Mouse (Mus musculus) embryonic fibroblast, embryonic 13.5 days (primary cell): ENCODE data around the gene Micu2. TPM values are rescaled to one million over a fixed set of nuclear protein-coding genes. Genes with fewer than 3 reads are reported as not detected.
"Not testable (repeated sequence)": the region's sequence is repeated elsewhere in the genome, so short reads cannot be mapped to it uniquely, and the experiment has no call there.

Experiments
- H3K27ac ChIP-seq: 2 replicates; pipeline ENCODE4 v1.5.1; 2012; ENCODE audit warnings: low read length, control low read depth, inconsistent platforms; ENCODE audit not compliant: insufficient read depth
- H3K4me1 ChIP-seq: 2 replicates; pipeline ENCODE4 v1.6.1; 2011; ENCODE audit warnings: low read length; ENCODE audit not compliant: control insufficient read depth, insufficient read depth
- H3K4me3 ChIP-seq: 2 replicates; pipeline ENCODE4 v1.5.1; 2011; ENCODE audit warnings: mild to moderate bottlenecking, control low read depth, low read length; ENCODE audit not compliant: insufficient read depth
- CTCF ChIP-seq: IDR thresholded peaks from 2 replicates; pipeline ENCODE4 v1.5.1; 2011; ENCODE audit warnings: mild to moderate bottlenecking, control low read depth, low read length, moderate library complexity, borderline replicate concordance; ENCODE audit not compliant: insufficient read depth
- POLR2A ChIP-seq: IDR thresholded peaks from 2 replicates; pipeline ENCODE4 v1.6.1; 2011; ENCODE audit warnings: low read depth, mild to moderate bottlenecking, control low read depth, low read length, moderate library complexity
- polyA plus RNA-seq: library from polyadenylated mRNA; stranded (reverse); fragments of >200 nt; gene quantifications from 2 replicates; pipeline ENCODE4 v1.2.4, GENCODE M21; 2011; ENCODE audit warnings: low read depth; ENCODE audit not compliant: missing spikeins, insufficient read length

The Micu2 gene
- polyA plus RNA-seq, 1 experiment, result 91.3 TPM

DNA sequence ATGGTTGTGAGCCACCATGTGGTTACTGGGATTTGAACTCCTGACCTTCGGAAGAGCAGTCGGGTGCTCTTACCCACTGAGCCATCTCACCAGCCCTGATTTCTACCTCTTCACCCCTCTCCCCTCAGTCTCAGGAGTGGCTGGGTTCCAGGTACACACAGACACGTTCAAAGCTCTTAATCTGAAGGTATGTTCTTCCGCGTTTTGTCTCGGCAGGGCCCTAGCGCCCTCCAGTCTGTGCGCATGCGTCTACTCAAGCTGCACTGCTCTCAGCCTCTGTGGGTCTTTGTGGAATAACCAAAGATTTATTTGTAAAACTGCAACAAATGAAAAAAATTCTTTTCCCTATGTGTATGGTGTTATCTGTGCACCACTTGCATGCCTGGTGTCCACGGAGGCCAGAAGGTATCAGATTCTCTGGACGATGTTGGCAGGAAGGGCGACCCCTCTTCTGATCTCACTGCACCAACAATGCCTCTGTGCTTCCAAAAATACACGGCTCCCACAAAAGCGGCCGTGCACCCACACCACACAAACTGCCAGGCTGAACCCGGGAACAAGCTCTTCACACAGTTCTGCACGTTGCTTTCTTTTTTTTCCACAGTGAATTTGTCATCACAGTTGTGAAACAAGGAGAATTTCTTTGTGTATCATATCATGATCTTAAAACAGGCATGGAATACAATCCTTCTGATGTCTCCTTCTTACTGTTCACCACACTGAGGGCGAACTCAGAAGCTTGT is 78.3 kb downstream of the Micu2 start:
- TF ChIP-seq POLR2A (no peak), CTCF (no peak)
- no peaks in the 10 kb centered on the region for H3K4me1 ChIP-seq
- no peak overlapping the region for H3K27ac ChIP-seq
- H3K4me3 ChIP-seq, result no peak overlapping the region

DNA sequence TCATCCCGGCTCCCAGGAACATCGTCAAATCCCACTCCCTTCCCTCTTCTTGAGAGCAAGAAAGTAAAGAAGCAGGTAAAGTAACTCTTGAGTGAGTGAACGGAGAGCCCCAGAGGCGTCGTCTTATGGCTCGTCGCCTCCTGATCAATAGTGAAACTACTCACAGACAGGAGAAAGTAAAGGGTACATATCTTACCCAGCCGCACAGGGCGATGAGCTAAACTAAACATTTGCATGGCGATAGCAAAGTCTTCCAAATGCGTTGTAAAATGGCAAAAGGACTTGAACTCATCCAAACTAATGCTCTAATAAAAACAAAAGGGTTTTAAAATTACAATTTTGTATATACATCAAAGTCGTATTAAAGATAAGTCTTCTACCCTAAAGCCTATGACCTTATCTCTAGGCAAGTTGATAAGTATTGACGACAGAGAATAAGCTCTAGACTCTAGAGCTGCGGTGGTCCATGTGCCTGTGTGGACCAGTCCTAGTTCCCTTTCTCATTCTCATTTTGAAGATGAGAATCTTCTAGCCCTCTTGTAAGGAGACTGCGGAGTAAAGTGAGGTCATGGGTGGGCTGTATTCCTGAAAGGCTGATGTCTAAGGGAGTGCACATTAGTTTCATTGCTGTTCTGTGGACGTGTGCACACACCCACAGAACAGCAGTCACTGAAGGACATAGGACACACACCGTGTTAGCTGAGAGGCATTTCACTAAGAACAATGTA is 79.8 kb downstream of the Micu2 start:
- TF ChIP-seq CTCF (no peak), POLR2A (no peak)
- Histone ChIP-seq H3K4me3 (no peak overlapping the region), H3K4me1 (no peaks in the 10 kb centered on the region), H3K27ac (no peak overlapping the region)

DNA sequence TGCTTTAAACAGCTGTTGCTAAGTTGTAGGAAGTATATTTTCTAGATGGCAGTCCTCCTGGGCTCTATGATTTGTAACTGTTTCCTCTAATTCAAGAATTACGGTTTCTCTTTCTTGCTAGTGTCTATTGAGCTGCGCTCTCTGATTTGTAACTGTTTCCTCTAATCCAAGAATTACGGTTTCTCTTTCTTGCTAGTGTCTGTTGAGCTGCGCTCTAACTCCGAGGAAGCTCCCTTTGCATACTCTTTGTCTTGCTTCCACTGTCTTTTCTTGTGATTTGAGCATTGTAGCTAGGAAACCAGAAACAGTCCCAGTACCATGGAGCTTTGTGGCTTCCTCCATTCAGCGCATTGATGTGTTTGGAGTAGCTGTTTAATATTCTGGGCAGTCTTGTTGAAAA is 83.7 kb downstream of the Micu2 start:
- Histone ChIP-seq H3K4me1 (no peaks in the 10 kb centered on the region), H3K4me3 (no peak overlapping the region), H3K27ac (no peak overlapping the region)
- no peak for TF ChIP-seq POLR2A
- TF ChIP-seq CTCF, result no peak

DNA sequence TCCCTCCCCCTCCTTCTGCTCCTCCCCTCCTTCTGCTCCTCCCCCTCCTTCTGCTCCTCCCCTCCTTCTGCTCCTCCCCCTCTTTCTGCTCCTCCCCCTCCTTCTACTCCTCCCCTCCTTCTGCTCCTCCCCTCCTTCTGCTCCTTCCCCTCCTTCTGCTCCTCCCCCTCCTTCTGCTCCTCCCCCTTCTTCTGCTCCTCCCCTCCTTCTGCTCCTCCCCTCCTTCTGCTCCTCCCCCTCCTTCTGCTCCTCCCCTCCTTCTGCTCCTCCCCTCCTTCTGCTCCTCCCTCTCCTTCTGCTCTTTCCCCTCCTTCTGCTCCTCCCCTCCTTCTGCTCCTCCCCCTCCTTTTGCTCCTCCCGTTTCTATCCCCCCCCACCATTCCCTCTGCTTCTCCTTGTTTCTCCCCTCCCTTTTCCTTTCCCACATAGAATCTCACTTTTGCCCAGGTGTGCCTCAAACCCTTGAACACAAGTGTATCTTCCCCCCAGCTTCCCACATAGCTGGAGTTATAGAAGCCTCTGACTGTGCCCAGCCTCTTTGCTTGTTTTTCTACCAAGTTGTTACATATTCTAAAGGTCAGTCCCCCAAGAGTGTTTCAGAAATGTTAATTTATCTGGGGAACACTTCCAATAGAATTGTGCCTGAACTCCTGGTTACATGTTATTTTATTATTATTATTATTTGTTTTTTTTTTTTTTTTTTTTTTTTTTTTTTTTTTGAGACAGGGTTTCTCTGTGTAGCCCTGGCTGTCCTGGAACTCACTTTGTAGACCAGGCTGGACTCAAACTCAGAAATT is 86.7 kb downstream of the Micu2 start:
- H3K4me3 ChIP-seq, H3K4me1 ChIP-seq, H3K27ac ChIP-seq: not testable (repeated sequence)

DNA sequence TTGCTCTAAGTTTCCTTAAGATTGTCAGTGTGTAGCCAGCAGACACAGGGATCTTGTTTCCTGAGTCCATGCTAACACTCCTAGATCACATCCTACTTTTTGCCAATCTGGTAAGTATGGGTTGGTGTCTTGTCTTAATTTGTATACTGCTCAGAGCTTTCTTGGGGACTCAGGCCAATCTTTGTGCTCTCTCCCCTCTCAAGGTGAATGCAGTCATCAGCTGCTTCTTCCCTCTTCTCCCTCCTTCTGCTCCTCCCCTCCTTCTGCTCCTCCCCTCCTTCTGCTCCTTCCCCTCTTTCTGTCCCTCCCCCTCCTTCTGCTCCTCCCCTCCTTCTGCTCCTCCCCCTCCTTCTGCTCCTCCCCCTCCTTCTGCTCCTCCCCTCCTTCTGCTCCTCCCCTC is 87.3 kb downstream of the Micu2 start:
- not testable (repeated sequence) for H3K27ac ChIP-seq, H3K4me1 ChIP-seq, H3K4me3 ChIP-seq

DNA sequence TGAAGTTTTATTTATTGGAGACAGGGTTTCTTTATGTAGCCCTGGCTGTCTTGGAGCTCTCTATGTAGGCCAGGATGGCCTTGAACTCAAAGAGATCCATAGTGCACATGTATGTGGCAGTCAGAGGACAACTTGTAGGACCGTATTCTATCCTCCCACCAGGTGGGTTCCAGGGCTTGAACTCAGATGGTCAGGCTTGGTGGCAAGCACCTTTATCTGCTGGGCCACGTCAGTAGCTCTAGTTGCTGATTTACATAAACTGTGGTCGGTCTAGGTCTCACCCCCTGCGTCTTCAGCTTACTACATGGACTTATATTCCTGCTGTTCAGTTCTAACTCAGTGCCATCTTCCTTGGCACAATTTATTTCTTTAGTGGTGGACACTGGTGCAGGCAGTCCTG is 87.7 kb downstream of the Micu2 start:
- H3K4me1 ChIP-seq, result no peaks in the 10 kb centered on the region
- no peak overlapping the region for H3K4me3 ChIP-seq
- H3K27ac ChIP-seq, result no peak overlapping the region
- TF ChIP-seq POLR2A, result no peak
- TF ChIP-seq CTCF, result no peak

DNA sequence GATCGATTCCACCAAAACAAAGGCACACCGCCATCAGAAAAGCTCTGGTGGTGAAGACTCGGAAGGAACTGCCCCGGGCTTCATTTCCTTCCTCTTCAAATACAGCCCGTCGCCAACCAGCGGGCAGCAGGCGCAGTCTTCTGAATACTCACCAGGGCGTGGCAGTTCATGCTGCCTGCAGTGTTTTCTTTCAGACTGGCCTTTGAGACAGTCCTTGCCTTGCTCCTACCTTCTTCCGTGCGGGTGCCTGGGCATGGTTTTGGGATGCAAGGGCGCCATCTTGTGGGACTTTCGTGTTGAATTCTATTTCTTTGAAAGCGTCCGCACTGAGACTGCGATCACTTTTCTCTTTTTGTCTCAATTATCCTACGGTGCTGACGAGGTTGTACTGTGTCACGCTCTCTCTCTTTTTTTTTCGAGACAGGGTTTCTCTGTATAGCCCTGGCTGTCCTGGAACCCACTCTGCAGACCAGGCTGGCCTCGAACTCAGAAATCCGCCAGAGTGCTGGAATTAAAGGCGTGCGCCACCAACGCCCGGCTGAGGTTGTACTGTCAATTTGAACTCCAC is 88.5 kb downstream of the Micu2 start:
- no peak overlapping the region for H3K27ac ChIP-seq
- H3K4me3 ChIP-seq, result no peak overlapping the region
- TF ChIP-seq CTCF (peak; percentile 68; the same call in 1 of the 2 replicates), POLR2A (peak; percentile 22; the same call in 1 of the 2 replicates)
- H3K4me1 ChIP-seq, result no peaks in the 10 kb centered on the region

DNA sequence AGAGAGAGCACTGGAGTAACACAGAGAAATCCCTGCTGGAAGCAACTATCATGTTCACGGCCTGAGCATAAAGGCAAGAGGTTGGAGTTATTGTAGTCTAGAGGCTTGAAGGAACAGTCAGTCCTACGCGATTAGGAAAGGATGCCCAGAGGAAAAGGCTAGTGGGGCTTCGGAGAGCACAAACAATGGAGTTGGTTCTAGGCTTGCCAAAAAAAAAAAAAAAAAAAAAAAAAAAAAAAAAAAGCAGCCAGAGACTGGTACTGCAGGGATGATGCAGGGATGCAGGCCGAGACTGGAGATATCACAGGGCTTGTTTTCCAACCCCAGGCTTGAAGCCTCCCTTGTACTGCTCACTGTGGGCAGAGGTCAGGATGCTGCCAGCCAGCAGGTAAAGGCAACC is 89.8 kb downstream of the Micu2 start:
- H3K4me1 ChIP-seq, result no peaks in the 10 kb centered on the region
- TF ChIP-seq POLR2A, result no peak
- TF ChIP-seq CTCF, result no peak
- H3K4me3 ChIP-seq, result no peak overlapping the region
- no peak overlapping the region for H3K27ac ChIP-seq

DNA sequence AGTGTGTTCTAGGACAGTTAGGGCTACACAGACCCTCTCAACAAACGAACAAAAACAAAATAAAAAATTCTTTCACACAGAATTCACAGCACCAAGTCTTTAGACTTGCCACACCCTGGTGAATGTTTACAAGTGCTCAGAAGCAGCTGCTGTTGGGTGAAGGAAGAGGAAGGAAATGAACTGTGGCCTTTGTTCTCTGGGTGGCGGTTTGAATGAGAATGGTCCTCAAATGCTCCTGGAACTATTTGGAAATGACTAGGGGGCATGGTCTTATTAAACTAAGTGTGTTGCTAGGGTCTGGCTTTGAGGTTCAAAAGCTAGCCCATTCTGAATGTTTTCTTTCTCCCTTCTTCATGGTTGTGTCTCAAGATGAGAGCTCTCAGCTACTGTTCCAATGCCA is 90.6 kb downstream of the Micu2 start:
- no peak for TF ChIP-seq CTCF
- no peak for TF ChIP-seq POLR2A
- H3K4me3 ChIP-seq, result no peak overlapping the region

DNA sequence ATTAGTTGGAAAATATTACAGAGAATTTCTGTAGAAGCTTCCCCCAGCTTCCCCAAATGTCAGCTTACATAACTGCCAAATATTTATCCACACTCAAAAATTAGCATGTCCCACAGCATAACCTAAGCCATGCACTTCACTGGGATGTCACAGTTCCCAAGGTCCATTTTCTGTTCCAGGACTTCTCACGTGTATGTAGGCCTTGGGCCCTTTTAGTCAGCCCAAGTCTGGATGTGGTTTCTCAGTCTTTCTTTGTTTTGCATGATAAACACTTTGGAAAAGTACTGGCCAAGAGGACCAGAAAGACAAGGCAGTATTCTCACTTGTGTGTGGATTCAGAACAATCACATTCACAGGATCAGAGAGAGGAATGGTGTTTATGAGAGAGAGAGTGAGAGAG is 97.1 kb downstream of the Micu2 start:
- H3K27ac ChIP-seq, result no peak overlapping the region
- H3K4me1 ChIP-seq, result no peaks in the 10 kb centered on the region
- no peak overlapping the region for H3K4me3 ChIP-seq
- TF ChIP-seq POLR2A (no peak), CTCF (no peak)

More for the DNA sequence above, 90.6 kb downstream of the Micu2 start:
- H3K27ac ChIP-seq, result no peak overlapping the region
- no peaks in the 10 kb centered on the region for H3K4me1 ChIP-seq
